ENCODE assay signal across 16 mouse cellular contexts in the genomic region with DNA sequence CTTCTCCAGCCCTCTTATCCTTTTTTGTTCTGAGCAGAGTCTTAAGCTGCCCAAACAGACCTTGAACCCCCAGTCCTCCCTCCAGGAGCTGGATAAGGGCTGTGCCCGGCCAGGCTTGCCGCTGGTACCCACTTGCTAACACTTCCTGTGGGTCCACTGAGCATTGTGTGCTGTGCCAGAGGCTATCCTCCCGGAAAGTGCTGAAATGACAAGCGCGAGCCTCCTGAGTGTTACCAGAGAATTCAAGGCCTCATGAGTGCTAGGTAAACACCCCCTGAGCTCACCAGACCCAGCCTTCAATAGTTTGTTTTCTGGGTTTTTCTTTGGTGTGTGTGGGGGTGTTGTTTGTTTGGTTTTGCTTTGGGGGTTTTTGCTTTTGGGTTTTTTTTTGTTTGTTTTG. TPM values are rescaled to one million over a fixed set of nuclear protein-coding genes. Genes with fewer than 3 reads are reported as not detected.
"Had no signal": no experiment of that assay in that cellular context is flagged by ENCODE, and none has a peak within 500 bp of the region (broad histone marks: within the 10 kb centered on the region; RNA-seq: fewer than 3 reads in every experiment).

No protein-coding gene starts in this region.

- ATAC-seq: intestine, embryonic 16.5 days; liver, embryonic 12.5 days; midbrain, embryonic 15.5 days had no signal

- H3K27ac ChIP-seq: kidney, embryonic 15.5 days; limb, embryonic 15.5 days; liver, embryonic 12.5 days; midbrain, embryonic 15.5 days; neural tube, embryonic 13.5 days had no signal

- H3K4me2 ChIP-seq: kidney, embryonic 15.5 days; limb, embryonic 15.5 days; liver, embryonic 12.5 days; midbrain, embryonic 15.5 days; neural tube, embryonic 13.5 days had no signal

- H3K36me3 ChIP-seq: kidney, embryonic 15.5 days; limb, embryonic 15.5 days; liver, embryonic 12.5 days; midbrain, embryonic 15.5 days; neural tube, embryonic 13.5 days had no signal

- H3K9me3 ChIP-seq: kidney, embryonic 15.5 days; limb, embryonic 15.5 days; liver, embryonic 12.5 days; midbrain, embryonic 15.5 days; neural tube, embryonic 13.5 days had no signal

- H3K9ac ChIP-seq: kidney, embryonic 15.5 days; limb, embryonic 15.5 days; liver, embryonic 12.5 days; midbrain, embryonic 15.5 days; neural tube, embryonic 13.5 days had no signal

- DNase-seq: kidney, adult 2 months; kidney, postnatal 14 days; left cerebral cortex, postnatal 4 days; retina, postnatal 1 day; right cerebral cortex, postnatal 4 days; spleen, adult 18-20 months; thymus, adult 18-20 months; thymus, postnatal 14 days had no signal

- H3K4me3 ChIP-seq: kidney, embryonic 15.5 days; limb, embryonic 15.5 days; liver, embryonic 12.5 days; midbrain, embryonic 15.5 days; neural tube, embryonic 13.5 days had no signal

RNA-seq across cellular contexts. Expression of gene Tac4, which starts 33.9 kb away (rescaled TPM):
- polyA plus RNA-seq: intestine, embryonic 16.5 days; liver, embryonic 16.5 days; midbrain, embryonic 15.5 days; stomach, embryonic 14.5 days had no signal
